Mouse (Mus musculus) gonadal fat pad, adult 2 months (tissue): ENCODE results near the gene Taar7f. TPM values are rescaled to one million over a fixed set of nuclear protein-coding genes. Genes with fewer than 3 reads are reported as not detected.
"Not testable (repeated sequence)": the region's sequence is repeated elsewhere in the genome, so short reads cannot be mapped to it uniquely, and the experiment has no call there.

Experiments used
- DNase-seq: peaks from one replicate; pipeline ENCODE4 v3.0.0-alpha.2; 2012; ENCODE audit warnings: low read depth
- polyA plus RNA-seq: library from polyadenylated mRNA; depleted of rRNA; stranded (reverse); fragments of >200 nt; gene quantifications from 2 replicates; pipeline ENCODE4 v1.2.3, GENCODE M21; 2012; rRNA removed

Taar7f gene
- polyA plus RNA-seq = not detected in 2 replicates

DNA sequence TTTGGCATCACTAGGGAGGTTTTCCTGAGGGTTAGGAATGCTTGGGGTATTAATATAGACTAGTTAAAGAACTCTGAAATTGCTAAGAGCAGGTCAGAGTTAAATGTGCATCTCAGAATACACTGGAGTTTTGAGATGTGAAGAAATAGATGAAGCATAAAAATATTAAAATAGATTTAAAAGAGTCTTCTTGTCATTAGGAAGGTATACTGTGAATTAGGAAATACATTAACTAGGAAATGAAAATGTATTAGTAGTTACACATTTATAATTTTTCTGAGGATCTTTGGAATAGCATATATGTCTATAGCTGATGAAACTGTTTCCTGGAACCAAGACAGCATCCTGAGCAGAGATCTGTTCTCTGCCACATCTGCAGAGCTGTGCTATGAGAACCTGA is at the start of gene Taar7f:
Taar7f (plus strand) TSS at position 301 of the 400 bp plus-strand sequence.
- no peak for DNase-seq

DNA sequence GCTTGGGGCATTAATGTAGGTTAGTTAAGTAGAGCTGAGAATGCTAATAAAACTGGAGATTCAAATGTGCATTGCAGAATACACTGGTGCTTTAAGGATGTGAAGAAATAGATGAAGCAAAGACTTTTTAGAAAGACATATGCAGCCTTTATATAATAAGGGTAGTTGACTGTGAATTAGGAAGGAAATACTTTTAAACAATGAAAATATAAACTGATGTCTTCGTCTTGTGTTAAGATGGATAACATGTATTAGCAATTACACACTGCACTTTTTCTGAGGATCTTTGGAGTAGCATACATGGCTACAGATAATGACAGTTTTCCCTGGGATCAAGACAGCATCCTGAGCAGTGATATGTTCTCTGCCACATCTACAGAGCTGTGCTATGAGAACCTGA is 49.7 kb upstream of the Taar7f start, which contains the start of gene Taar7b:
Taar7b (plus strand) TSS at position 301 of the 400 bp plus-strand sequence.
- no peak for DNase-seq

DNA sequence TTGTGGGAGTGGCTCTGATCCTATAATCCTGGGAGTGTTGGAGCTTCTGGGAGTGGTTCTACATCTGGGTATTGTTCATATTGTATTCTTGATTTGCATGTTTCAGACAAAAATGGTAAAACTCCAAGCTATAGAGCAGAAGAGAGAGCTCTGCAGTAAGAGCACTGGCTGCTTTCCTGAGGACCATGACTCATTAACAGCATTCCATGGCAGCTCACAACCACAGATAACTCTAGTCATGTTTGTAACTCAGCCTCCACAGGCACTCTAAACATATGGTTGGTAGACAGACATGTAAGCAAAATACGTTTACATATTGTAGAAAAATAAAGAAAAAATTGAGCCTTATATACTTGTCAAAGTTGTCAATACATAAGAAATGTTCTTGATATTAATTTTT is 42.9 kb upstream of the Taar7f start:
- DNase-seq = no peak

DNA sequence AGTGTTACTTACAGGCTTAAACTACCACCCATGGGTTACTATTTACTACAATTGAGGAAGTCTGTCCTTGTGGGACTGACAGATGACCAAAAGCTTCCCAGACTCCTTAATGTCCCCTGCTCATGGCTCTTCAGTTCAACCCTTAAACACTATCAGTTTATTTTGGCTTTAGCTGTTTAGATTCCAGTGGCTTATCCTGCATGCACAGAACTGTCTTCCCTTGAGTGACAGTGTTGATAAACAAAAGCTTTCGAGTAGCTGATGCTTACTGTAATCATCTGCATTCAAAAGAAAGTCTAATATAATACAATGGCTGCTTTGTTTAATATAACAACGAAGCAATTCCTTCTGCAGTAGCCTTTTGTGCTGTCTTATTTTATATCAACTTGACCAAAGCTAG is 42.3 kb upstream of the Taar7f start:
- no peak for DNase-seq

DNA sequence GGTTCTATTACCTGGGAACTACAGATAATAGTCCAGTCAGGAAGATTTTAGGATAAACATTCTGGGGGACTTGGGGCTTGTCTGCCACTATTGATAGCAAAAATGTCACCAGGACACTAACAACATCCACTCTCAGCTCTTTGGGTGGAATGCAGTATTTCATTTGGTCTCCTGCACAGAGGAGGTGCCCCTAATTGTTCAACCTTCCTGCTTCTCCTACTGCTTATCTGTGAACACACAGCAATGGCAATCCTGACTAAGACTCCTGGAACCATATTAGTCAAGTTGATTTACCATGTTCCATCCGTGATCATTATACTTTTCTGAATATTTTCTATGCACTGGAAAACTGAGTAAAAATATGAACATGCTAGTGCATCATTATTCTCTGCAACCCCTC is 41.2 kb upstream of the Taar7f start:
- DNase-seq = no peak

DNA sequence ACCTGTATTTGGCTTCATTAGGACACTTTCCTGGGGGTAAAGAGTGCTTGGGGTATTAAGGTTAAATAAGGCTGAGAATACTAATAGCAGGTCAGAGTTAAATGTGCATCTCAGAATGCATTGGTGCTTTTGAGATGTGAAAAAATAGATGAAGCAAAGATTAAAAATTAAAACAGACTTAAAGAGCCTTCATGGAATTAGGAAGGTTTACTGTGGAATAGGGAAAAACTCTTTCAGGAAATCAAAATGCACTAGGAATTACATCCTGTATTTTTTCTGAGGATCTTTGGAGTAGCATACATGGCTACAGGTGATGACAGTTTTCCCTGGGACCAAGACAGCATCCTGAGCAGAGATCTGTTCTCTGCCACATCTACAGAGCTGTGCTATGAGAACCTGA is 22.4 kb upstream of the Taar7f start, which contains the start of gene Taar7d:
Taar7d (plus strand) TSS at position 301 of the 400 bp plus-strand sequence.
- no peak for DNase-seq

DNA sequence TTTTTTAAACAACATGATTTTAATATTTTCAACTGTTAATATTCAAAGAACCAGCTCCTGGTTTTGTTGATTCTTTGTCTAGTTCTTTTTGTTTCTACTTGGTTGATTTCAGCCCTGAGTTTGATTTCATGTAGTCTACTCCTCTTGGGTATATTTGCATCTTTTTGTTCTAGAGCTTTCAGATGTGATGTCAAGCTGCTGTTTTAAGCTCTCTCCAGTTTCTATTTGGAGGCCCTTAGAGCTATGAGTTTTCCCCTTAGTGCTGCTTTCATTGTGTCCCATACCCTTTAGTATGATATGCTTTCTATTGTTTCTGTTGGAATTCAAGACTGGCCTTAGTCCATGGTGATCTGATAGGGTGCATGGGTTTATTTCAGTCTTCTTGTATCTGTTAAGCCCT is 18.0 kb upstream of the Taar7f start:
- no peak for DNase-seq

DNA sequence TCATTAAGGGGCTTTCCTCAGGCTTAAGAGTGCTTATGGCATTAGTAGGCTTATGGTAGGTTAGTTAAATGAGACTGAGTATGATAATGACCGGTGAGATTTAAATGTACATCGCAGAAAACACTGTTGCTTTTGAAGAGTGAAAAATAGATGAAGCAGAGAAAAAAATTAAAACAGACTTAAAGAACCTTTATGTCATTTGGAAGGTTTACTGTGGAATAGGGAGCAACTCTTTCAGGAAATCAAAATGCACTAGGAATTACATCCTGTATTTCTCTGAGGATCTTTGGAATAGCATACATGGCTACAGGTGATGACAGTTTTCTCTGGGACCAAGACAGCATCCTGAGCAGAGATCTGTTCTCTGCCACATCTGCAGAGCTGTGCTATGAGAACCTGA is 12.0 kb upstream of the Taar7f start, which contains the start of gene Taar7e:
Taar7e (plus strand) TSS at position 301 of the 400 bp plus-strand sequence.
- no peak for DNase-seq

DNA sequence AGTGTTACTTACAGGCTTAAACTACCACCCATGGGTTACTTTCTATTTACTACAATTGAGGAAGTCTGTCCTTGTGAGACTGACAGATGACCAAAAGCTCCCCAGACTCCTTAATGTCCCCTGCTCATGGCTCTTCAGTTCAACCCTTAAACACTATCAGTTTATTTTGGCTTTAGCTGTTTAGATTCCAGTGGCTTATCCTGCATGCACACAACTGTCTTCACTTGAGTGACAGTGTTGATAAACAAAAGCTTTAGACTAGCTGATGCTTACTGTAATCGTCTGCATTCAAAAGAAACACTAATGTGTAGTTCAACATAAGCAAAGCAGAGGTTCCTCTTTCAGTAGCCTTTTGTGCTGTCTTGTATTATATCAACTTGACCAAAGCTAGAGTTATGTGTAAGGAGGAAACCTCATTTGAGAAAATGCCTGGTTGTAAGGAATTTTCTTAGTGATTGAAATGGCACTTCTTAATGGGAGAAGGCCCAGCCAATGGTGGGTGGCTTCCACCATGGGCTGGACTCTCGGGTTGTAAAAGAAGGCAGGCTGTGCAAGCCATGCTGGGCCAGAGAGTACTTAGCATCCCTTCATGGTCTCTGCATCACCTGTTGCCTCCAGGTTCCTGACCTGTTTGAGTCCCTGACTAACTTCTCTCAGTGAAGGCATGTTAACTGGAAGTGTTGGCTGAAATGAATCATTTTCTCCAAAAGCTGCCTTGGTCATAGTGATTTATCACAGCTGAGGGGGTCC is 9.0 kb upstream of the Taar7f start:
- DNase-seq = no peak

DNA sequence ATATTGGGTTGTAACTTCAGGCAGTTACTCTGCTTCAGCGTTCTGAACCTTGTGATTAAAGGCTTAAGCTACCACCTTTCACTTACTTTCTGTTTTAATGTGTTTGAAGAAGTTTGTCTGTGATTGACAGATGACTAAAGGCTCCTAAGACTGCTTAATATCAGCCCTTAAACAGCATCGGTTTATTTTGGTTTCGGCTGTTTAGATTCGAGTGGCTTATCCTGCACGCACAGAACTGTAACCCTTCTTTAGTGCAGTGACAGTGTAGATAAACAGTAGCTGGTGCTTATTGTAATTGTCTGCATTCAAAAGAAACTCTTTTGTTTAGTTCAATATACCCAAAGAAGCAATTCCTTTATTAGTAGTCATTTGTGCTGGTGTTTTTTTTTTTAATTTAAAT is 2.7 kb downstream of the Taar7f start:
- DNase-seq = no peak

DNA sequence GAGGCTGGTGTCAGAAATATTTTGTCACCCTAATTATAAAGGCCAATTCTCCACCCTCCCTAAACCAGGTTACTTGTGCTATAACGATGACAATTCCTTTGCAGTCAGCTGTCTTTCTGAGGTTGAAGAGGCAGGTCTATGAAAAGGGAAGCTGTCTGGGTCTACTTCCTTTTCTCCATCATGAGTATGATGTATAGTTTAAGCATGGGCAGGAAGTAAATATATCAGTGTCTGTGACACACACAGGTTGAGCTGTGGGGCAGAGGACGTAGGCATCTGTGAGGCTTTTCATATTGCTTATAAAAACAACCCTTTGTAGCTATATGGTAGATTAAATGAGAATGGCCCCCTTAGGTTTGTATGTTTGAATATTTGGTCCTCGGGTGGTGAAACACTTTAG is 9.7 kb downstream of the Taar7f start:
- DNase-seq = no peak

DNA sequence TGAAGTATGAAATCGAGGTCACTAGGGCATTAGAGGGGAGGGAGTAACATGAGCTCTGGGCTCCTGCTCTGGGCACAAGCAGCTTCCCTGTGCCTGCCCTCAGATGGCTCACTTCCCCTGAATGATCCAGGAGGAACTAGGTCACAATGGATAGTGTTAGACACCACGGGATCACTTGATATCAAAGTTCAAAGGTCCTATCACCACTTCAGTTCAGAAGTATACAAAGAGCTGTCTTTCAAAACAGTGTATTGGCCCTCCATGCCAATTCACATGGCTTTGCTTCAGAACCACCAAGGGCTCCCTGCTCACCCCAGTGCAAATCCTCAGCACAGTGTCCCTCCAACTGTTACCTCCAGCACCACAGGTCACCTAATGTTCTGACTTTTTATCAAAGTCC is 25.4 kb downstream of the Taar7f start:
- DNase-seq = not testable (repeated sequence)

DNA sequence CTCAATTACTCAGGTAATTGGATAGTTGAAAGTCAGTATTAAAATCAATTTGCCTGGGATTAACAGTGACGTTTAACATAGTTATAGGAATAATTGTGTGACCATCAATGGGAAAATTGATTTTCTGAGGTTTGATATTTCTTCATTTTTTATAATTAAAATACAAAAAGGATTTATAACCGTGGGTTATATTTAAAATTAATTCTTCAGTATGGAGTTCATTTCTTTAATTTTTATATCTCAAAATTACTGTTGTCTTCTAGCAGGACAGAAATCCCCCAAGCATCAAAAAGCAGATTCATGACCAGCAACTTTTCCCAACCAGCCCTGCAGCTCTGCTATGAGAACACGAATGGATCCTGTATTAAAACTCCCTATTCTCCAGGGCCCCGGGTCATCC is 26.9 kb downstream of the Taar7f start, which contains the start of gene Taar8a:
Taar8a (plus strand) TSS at position 301 of the 400 bp plus-strand sequence.
- not testable (repeated sequence) for DNase-seq

DNA sequence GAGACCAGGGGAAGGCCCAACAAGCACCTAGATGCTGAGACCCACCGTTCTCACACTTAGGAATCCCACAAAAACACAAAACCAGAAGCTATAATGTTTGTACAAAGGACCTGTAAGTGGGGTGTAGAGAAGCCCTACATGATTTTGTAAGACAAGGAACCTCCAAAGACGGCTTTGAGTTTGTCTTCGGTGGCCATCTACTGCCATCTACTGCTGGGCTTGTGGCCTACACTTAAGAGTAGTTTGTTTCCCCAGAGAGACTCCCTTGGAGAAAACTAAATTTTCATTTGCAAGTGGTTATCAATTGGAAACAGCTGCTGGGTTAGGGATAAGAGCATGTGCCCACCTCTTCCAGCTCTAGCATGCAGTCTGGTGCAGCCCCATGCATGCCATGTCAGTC is 30.9 kb downstream of the Taar7f start:
- DNase-seq = no peak

DNA sequence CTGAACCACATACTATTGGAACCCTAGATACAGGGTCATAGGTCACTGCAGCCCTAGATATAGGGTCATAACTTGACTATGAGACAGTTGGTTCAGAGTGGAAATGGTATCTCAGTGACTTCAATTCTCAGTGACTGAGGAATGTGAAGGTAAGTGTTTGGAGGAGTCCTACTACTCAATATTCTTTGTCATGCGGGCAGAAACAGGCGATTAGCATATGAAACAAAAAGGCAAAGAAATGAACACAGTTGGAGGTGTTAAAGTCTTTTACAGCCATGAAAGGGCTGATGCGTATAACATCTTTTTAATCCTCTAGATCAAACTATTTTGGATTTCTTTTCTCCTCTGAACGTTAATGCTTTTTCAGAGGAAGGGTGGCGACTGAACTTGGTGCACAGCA is 36.6 kb downstream of the Taar7f start:
- DNase-seq = no peak

DNA sequence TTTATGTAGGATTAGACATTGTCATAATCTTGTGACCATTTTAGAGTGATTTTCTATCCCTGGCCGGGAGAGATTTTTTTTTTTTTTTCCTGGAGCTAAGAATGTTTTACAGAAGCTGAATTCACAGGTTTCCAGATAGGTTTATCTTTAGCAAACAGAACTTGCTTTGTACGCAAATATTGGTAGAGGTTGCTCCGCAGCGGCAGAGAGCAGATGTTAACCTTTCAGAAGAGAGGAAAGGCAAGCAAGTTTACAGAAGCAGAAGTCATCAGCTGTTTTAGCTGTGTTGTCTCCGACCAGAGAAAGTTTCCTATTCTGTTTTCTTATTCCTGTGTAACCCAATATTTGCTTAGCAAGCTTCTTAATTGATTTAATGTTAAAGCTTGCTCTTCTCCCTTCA is 37.2 kb downstream of the Taar7f start:
- DNase-seq = no peak

DNA sequence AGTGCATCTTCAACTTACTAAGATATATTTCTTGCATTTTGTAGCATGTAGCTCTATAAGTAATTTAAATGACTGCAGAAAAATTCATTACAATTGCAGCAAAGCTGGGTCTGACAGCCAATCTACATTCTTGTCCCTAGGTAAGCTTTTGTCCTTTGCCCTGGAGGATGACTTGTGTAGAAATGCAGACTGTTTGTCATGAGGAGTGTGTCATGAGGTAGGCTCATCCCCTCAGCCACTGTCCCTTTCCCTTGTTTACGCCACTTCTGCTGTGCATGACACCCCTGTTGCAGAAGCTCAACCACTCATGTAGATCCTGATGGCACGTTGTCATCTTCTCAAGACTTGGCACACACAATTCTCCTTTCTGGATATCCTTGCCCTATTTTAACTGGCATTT is 37.9 kb downstream of the Taar7f start:
- no peak for DNase-seq

DNA sequence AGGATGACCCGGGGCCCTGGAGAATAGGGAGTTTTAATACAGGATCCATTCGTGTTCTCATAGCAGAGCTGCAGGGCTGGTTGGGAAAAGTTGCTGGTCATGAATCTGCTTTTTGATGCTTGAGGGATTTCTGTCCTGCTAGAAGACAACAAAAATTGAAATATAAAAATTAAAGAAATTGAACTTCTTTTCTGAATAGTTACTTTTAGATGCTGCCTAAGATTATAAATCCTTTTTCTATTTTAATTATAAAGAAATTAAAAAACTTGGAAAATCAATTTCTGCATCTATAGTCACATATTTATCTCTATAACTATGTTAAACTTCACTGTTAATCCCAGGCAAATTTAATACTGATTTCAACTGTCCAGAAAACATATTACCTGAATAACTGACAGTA is 42.9 kb downstream of the Taar7f start, which contains the start of gene Taar8b:
Taar8b (minus strand) TSS at position 101 of the 400 bp plus-strand sequence.
- no peak for DNase-seq

DNA sequence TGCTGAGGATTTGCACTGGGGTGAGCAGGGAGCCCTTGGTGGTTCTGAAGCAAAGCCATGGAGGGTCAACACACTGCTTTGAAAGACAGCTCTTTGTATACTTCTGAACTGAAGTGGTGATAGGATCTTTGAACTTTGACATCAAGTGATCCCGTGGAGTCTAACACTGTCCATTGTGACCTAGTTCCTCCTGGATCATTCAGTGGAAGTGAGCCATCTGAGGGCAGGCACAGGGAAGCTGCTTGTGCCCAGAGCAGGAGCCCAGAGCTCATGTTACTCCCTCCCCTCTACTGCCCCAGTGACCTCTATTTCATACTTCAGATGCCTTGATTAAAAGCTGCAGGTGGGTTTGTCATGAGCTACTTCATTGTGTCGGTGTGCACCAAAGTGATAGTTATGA is 47.7 kb downstream of the Taar7f start:
- not testable (repeated sequence) for DNase-seq
